Mouse (Mus musculus) layer of hippocampus, postnatal 36 days (tissue): ENCODE measurements around the gene Hnf1b. TPM values are rescaled to one million over a fixed set of nuclear protein-coding genes. Genes with fewer than 3 reads are reported as not detected.

Source experiments
- DNase-seq, 2 experiments: peaks; one replicate each; pipeline ENCODE4 v3.0.0; 2022
- total RNA-seq, 2 experiments: library from RNA; stranded (reverse); gene quantifications; 2 replicates each; pipeline ENCODE4 v1.2.3; 2021

Gene Hnf1b
- total RNA-seq, 2 experiments from 2014 or later = 0.52 TPM; not detected in 1

DNA sequence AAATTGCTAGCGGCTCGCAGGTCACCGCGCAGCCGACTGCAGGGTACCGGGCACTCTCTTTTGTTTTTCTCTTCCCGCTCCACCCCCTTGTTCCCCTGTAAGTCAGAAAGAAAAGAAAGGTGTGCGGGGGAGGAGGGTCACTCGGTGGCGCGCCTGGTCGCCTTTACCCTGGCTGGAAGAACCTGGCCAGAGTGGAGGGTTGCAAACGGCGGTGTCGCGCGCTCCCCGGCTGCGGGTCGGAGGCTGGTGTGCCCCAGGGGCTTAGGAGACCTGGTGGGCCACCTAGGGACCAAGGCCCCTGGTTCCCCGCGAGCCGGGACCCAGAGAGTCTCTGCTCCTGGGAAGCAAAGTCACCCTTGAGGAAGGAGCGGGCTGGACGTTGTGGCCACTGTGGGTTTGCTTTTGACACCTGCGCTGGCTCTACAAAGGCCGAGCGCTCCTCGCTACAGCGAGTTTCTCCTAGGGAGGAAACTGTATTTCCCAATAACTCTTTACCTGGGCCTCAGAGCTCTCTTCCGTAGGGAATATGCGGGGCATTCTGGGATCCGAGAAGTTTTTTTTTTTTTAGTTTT lies 3.4 kb downstream of the Hnf1b start:
- no peak for DNase-seq

DNA sequence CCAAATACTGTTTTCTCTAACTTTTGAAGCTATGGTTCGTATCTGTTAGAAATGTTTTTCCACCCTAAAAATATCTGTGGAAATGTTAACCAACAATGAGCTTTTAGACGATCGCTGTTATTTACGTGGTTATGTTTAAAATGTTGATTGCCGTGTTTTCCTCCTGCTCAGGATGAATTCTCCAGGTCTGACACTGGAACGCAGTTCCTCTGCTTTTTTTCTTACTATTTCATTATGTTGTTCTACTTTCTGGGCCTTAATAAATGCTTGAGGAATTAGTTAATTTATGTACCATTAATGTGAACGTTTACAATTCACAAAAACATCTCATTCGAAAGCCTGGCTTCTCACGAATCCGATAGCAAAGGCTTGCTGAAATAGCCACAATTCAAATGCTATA lies 4.2 kb downstream of the Hnf1b start:
- no peak for DNase-seq

DNA sequence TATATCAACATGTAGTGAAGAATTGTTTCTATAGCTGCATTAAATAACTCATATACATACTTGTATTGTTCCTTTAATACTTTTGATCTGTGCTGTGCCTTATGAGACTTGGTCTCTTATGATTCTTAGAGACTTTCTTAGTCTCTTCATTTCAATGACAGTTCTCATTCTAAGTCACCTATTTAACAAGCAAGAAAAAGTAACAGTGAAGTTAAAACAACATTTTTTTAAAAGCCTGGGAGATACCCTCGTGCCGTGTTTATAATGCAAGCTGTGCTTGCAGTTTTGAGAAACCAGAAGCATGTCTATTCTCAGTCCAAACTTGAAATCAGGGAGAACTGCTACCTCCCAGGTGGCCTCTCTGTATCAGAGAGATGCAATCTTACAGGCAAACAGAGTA lies 4.8 kb downstream of the Hnf1b start:
- DNase-seq = no peak

GRCm38 (mm10) chr11:83857256-83857655 lies 7.4 kb downstream of the Hnf1b start:
- DNase-seq = no peak

DNA sequence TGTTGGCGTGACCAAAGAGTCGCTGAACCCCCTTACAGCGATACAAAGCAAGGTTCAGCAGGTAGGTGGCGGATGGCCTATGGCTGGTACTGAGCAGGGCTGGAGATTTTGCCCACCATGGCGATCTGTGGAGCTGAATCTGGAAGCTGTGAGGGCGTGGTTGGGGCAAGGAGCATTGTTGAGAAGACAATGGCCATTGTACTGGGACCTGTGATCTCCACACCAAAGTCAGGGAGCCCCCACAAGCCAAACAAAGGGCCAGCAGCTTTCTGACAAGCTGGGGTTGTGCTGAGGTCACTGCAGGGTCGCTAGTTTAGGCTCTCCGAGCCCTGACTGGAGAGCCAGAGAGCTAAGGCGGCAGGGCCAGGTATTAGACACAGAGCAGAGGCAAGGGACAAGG lies 15.4 kb downstream of the Hnf1b start:
- DNase-seq = no peak

- no peak for DNase-seq
Measured at GRCm38 (mm10) chr11:83867571-83867970, 17.7 kb downstream of the Hnf1b start.

DNA sequence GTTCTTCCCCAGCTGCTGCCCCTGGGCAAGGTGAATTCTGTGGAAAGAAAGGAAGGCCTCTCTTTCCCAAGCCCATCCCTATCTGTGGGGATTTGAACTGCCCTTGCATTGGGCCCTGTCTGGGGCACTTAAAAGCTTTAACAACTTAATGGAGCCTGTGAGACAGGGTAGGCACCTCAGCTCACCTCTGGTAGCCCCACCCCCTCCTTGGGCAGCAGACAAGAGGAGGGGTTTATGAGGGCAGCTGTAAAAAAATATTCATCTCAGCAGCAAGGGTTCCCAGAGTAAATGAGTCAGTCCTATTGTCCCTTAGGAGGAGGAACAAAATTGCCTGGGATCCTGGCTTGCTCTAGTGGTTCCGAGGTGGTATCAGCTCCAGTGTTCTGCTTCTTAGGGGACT lies 19.3 kb downstream of the Hnf1b start:
- DNase-seq = no peak

DNA sequence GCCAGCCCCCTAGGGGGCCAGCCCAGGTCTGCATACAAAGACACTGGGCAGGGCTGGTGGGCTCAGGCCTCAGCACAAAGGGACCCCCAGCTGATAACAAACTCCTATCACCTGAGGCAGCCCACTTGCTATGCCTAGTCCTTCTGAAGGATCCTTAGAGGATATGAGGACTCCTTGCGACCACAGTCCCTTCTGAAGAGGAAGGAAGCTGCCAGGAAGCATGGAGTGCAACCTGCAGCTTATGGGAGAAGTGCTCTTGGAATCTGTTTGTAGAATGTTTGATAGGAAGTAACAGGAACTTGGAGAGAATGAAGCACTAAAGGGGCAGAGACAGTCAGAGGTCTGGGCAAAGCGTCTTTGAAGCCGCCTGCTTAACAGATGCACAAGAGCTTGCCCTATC lies 19.8 kb downstream of the Hnf1b start:
- DNase-seq = no peak

GRCm38 (mm10) chr11:83871780-83872554 lies 22.1 kb downstream of the Hnf1b start:
- no peak for DNase-seq

DNA sequence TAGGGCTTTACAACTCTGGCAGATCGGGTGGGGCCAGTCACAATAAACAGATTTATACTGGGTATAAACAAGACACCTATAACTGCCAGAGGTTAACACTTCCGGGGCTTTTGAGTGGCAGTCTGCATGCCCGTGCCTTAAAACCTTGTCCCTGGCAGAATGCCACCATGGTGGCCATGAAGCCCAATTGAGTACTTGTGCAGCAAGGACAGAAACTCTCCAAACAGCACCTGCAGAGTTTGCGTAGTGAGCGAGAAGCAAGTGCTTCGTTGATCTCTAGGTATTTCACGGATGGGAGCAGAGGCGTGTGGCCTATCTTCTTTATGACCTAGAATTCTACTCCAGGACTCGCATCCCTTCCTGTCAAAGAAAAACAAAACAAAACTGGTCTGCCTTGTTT lies 23.6 kb downstream of the Hnf1b start:
- DNase-seq = no peak

- no peak for DNase-seq
Measured at GRCm38 (mm10) chr11:83876630-83877029, 26.8 kb downstream of the Hnf1b start.

- no peak for DNase-seq
Measured at GRCm38 (mm10) chr11:83877765-83878164, 27.9 kb downstream of the Hnf1b start.

GRCm38 (mm10) chr11:83878417-83878952 lies 28.6 kb downstream of the Hnf1b start:
- no peak for DNase-seq

GRCm38 (mm10) chr11:83879130-83879529 lies 29.3 kb downstream of the Hnf1b start:
- no peak for DNase-seq

DNA sequence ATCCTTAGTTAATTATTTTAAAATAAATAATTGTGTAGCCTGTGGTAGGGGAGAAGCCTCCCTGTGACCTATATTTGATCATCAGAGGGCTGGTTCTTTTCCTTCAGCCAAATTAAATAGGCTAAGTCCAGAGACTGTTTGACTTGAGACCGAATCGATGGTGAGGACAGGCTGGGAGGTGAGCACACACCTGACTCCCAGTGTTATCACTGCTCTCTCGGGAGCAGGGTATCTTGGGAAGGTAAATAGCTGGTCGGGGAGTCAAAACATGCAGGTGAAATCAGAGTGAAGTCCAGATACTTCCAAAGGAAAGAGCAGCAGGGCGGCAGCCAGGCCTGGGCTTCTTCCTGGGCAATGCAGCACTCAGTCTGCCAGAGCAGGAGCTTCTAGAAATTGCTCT lies 31.6 kb downstream of the Hnf1b start:
- no peak for DNase-seq

DNA sequence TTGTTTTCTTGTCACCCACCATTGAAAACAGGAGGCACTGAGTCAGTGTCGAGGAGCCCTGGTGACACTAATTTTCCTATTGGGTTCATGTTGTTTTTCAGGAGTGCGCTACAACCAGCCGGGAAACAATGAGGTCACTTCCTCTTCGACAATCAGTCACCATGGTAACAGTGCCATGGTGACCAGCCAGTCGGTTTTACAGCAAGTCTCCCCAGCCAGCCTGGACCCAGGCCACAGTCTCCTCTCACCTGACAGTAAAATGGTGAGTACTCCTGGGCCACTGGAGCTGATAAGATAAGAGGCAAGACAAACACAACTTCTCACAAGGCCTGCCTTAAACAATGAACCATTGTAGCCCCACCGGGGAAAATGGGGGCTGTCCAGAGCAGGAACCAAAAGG lies 32.7 kb downstream of the Hnf1b start:
- no peak for DNase-seq

DNA sequence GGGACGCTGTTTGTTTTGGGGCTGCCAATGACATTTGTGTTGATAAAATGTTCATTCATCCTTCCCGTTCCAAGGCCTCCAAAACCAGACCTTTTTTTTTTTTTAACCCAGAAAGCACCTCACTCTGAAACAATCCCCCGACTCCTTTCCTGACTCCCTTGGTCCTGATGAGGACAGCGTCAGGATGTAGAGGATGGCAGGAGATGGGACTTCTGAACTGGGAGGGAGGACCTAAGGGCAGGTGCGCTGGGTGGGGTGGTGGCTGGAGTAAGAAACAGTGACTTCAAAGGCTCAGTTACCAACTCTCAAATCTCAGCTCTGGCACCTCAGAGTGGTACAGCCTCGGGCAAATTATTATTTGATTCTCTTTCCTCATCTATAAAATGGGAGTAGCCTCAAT lies 33.2 kb downstream of the Hnf1b start:
- DNase-seq = no peak

DNA sequence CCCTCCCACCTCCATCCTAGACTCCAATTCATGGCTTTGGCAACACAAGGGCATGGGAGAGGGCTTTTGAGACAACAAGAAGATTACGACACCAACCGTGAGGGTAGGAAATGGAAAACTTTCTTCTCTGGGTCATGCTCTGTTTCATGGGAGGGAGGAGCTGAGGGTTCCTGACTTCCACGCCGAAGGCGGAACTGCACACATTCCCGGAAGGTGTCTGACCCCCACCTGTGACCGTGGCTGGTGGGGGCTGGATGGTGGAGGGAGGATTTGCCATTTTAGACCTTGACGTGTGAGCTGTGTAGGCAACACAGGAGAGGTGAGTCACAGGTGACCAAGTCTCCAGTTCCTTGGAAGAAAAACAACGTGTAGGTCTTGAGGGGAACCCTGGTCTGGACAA lies 33.9 kb downstream of the Hnf1b start:
- no peak for DNase-seq

GRCm38 (mm10) chr11:83885175-83885574 lies 35.3 kb downstream of the Hnf1b start:
- DNase-seq = no peak

DNA sequence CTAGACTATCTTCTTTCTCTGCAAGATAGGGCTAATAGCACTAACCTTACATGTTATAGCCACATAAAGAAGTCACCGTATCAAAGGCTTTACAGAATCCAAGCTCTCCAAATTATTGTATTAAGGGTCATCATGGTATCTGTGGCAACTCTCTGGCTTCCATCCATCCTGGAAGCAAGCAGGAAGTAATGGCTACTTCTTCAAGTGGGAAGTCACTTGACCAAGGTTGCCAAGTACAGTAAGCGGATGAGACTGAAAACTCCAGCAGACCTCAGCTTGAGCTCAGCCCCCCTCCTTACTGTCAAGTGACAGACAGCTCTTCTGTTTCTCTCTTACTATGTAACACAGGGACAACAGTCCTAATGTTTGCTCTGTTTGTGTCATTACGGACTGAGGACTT lies 36.9 kb downstream of the Hnf1b start:
- no peak for DNase-seq

GRCm38 (mm10) chr11:83891366-83891765 lies 41.5 kb downstream of the Hnf1b start:
- no peak for DNase-seq

GRCm38 (mm10) chr11:83893325-83893724 lies 43.5 kb downstream of the Hnf1b start:
- no peak for DNase-seq

DNA sequence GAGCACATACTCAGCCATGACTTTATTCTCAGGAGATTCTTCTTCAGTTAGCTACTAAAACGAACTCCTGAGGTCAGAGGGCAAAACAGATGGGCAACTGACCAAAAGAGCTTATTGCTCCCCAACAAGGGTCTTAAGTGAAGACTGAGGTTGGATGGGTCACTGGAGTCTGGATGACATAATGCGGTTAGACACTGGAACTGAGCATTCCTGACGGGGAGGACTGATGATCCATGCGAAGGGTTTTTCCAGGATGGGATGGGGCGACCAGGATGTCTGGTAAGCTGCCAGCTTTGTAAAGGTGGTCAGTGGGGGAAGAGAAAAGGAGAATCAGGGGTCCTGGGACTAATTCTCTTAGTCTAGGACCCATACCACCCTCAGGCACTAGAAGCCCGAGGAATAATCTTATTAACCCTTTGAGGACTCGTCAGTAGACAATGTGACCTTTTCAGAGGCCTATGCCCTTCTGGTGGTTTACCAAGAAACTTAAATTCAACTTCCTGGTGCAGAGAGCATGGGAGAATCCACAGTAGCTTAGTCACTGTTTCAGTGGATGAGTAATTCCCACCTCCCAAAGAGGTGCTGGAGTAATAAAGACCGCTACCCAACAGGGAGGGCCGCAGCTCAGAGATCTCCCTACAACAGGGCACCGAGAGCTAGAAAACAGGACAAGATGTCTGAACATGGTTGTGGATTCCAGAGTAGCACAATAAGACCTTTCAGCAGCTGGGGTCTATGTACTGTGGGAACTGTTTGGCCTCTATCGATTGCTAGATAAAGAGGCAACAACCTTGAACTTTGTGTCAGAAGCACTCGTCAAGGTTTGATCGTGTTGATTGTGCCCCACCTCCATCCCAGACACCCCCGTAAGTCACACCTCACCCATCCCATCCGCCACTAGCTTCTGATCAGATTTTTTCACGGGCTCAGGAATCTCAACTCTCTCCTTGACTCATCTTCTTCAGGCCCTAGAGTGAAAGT lies 46.9 kb downstream of the Hnf1b start:
- no peak for DNase-seq
